Mouse (Mus musculus) common myeloid progenitor, adult 5-6 weeks (primary cell): ENCODE results near the gene BC048562. TPM values are rescaled to one million over a fixed set of nuclear protein-coding genes. Genes with fewer than 3 reads are reported as not detected.

Experiments
- ATAC-seq: replicated peaks from 2 replicates; pipeline ENCODE4 v1.8.0; 2016; ENCODE audit warnings: low read depth, mild to moderate bottlenecking, moderate TSS enrichment, inconsistent platforms; ENCODE audit not compliant: poor library complexity, severe bottlenecking
- total RNA-seq: library from RNA; stranded (forward); fragments of 200-1000, 187-1606 nt; gene quantifications from 2 replicates; pipeline ENCODE4 v1.2.3, GENCODE M21; 2017

The BC048562 gene
- total RNA-seq, 1 experiment from 2014 or later, result not detected

DNA sequence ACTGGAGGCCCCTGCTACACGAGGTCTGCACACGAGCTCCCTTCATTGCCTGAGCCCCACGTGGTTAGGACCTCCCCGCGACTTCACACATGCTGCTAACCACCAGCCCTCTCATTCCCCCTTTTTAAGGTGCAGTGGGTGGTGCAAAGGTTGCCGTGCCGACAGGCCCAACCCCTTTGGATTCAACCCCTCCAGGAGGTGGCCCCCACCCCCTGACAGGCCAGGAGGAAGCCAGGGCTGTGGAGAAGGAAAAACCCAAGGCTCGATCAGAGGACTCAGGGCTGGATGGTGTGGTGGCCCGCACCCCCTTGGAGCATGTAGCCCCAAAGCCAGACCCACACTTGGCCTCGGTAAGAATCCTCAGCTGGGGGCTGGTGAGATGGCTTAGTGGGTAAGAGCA, 58.6 kb downstream of the BC048562 start:
- ATAC-seq, result no peak

Other genes starting within 250 kb of the BC048562 start
- gene Bsn, start 246.1 kb upstream of the BC048562 start, total RNA-seq, result 3.5 and 4.0 TPM in 2 replicates
- 7.7 and 10.9 TPM in 2 replicates for gene Dag1, start 172.5 kb upstream of the BC048562 start, total RNA-seq
- 8.2 and 9.0 TPM in 2 replicates for gene Nicn1, start 146.1 kb upstream of the BC048562 start, total RNA-seq
- 0.82 TPM in 1 of 2 replicates, not detected in the other for gene Amt, start 139.6 kb upstream of the BC048562 start, total RNA-seq
- 256 and 280 TPM in 2 replicates for gene Rhoa, start 130.4 kb upstream of the BC048562 start, total RNA-seq
- 5.4 and 7.9 TPM in 2 replicates for gene Tcta, start 130.3 kb upstream of the BC048562 start, total RNA-seq
- gene Gpx1, start 97.6 kb upstream of the BC048562 start, total RNA-seq, result 1,127 and 1,204 TPM in 2 replicates
- 49.2 and 75.5 TPM in 2 replicates for gene Usp4, start 88.6 kb upstream of the BC048562 start, total RNA-seq
- not detected in 2 replicates for gene 1700102P08Rik, start 43.7 kb upstream of the BC048562 start, total RNA-seq
- gene Ccdc36, start 8.0 kb upstream of the BC048562 start, total RNA-seq, result 0.59 and 1.4 TPM in 2 replicates
- 11.0 and 15.4 TPM in 2 replicates for gene Ccdc71, start 24.0 kb downstream of the BC048562 start, total RNA-seq
- gene Klhdc8b, start 25.1 kb downstream of the BC048562 start, total RNA-seq, result 6.8 and 8.2 TPM in 2 replicates
- gene Lamb2, start 43.3 kb downstream of the BC048562 start, total RNA-seq, result 0.15 and 0.37 TPM in 2 replicates
- gene Usp19, start 54.1 kb downstream of the BC048562 start, total RNA-seq, result 54.3 and 63.1 TPM in 2 replicates
- 149 and 207 TPM in 2 replicates for gene Qars, start 71.2 kb downstream of the BC048562 start, total RNA-seq
- gene Qrich1, start 80.3 kb downstream of the BC048562 start, total RNA-seq, result 131 and 150 TPM in 2 replicates
- gene Impdh2, start 123.8 kb downstream of the BC048562 start, total RNA-seq, result 317 and 371 TPM in 2 replicates
- 9.8 and 18.9 TPM in 2 replicates for gene Ndufaf3, start 131.0 kb downstream of the BC048562 start, total RNA-seq
- 37.7 and 38.8 TPM in 2 replicates for gene Dalrd3, start 133.4 kb downstream of the BC048562 start, total RNA-seq
- gene Wdr6, start 142.3 kb downstream of the BC048562 start, total RNA-seq, result 22.0 and 29.5 TPM in 2 replicates
- gene P4htm, start 161.2 kb downstream of the BC048562 start, total RNA-seq, result 0.39 and 1.1 TPM in 2 replicates
- 50.6 and 57.8 TPM in 2 replicates for gene Arih2, start 212.9 kb downstream of the BC048562 start, total RNA-seq
- gene Slc25a20, start 225.6 kb downstream of the BC048562 start, total RNA-seq, result 29.1 and 39.0 TPM in 2 replicates